Mouse (Mus musculus) brain, embryonic 14.5 days (tissue): ENCODE data around the gene Sox2. TPM values are rescaled to one million over a fixed set of nuclear protein-coding genes. Genes with fewer than 3 reads are reported as not detected.

Experiments
- DNase-seq: peaks from one replicate; pipeline ENCODE4 v3.0.0-alpha.2; 2011; ENCODE audit warnings: low read depth
- CTCF ChIP-seq: fragments of 200-500 bp; IDR thresholded peaks from 2 replicates; pipeline ENCODE4 v1.5.1; 2012; ENCODE audit warnings: inconsistent platforms, mild to moderate bottlenecking, moderate library complexity, borderline replicate concordance; ENCODE audit not compliant: insufficient read depth, insufficient read length; ENCODE audit errors: extremely low read depth
- POLR2A ChIP-seq: fragments of 200-500 bp; IDR thresholded peaks from 2 replicates; pipeline ENCODE4 v1.6.1; 2012; ENCODE audit warnings: mild to moderate bottlenecking, inconsistent platforms, borderline replicate concordance; ENCODE audit not compliant: poor library complexity, insufficient read depth, insufficient read length, severe bottlenecking; ENCODE audit errors: extremely low read depth
- polyA plus RNA-seq: library from polyadenylated mRNA; depleted of rRNA; stranded (reverse); fragments of >200 nt; gene quantifications from 2 replicates; pipeline ENCODE4 v1.2.3, GENCODE M21; 2012

The Sox2 gene
- polyA plus RNA-seq, 1 experiment, result 101 TPM

DNA sequence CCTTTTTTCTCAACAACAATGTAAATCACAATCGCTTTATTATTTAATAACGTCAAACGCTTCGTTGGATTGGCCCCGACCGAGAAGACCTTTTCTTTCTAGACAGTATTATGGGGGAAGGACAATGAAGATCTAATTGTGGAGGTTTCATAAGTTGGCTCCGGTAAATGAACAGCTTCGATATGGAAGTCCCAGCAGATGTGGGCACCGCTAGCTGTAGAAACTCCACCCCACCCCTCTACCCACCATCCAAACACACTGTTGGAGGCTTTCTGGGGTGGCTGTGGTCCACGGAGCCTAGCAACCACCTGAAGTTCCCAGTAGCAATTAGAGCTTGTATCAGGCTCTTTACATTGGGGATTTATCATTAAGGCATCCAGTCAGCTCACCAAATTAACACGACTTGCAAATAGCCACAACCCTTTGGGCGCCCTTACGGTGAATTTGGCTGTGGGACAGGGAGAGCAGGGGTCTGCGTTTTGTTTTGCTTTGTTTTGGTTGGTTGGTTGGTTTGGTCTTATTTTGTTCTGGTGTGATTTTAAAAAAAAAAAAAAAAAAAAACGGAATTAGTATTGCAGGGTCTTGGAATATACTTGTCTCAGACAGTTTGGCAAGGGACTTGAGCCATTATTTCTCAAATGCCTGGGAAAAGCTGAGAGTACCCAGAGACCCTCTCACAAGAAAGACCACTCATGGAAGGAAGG is 12.0 kb downstream of the Sox2 start:
- DNase-seq, result peak; percentile 96

DNA sequence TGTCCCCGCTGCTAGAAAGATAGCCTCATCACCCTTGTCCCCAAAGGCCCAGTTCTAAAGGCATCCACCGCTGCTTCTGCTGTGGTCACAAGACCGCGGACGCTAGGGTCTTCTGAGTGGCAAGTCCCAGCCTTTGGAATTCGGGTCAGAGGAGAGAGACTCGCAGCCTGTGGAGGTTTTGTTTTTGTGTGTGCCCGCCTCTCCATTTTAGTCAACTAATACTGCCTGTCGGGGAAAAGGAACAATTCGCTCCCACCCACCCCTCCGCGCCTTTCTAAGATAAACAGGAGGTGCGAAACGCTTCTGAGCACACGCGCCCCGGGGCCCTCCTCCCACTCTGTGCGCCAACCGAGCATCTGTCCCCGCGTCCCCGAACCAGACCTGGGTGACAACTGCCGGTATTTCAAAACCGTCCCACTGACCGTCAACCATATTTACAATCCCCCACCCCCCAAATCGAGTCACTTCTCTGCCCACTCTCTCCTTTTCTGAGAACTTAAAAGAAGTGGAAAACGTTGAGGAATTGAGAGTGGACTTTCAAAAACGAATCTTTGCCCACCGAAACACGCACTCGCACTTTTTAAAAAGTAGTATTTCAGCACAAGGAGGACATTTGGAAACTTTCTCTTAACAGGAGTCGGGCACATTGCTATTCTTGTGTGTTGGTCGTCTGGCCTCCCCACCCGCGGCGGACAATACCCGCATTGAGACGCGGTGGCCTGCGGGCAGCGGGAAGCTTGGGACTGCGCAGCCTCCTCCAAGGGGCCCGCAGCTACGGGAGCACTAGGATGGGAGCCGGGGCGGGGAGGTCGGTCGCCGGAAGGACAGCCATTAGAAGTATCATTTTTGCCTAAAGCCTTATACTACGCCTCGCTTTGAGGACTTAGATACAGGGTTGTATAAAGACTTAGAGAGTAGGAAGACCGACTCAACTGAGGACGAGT is 12.8 kb downstream of the Sox2 start:
- TF ChIP-seq CTCF, result no peak
- no peak for TF ChIP-seq POLR2A
- peak; percentile 92 for DNase-seq

More for the DNA sequence above, 12.0 kb downstream of the Sox2 start:
- TF ChIP-seq CTCF, result no peak
- TF ChIP-seq POLR2A, result no peak

GRCm38 (mm10) chr3:34663701-34664635 is 13.8 kb downstream of the Sox2 start:
- TF ChIP-seq CTCF (no peak), POLR2A (0 out of 2 replicates have a peak, but pooled peaks have one; percentile 4)
- DNase-seq, result peak; percentile 95

GRCm38 (mm10) chr3:34664636-34665531 is 14.7 kb downstream of the Sox2 start:
- TF ChIP-seq POLR2A (0 out of 2 replicates have a peak, but pooled peaks have one; percentile 0), CTCF (no peak)
- DNase-seq, result peak; percentile 85

GRCm38 (mm10) chr3:34665751-34666665 is 15.8 kb downstream of the Sox2 start:
- peak; percentile 87 for DNase-seq
- TF ChIP-seq POLR2A (no peak), CTCF (peak; percentile 23; the same call in 1 of the 2 replicates)

GRCm38 (mm10) chr3:34667180-34667579 is 17.0 kb downstream of the Sox2 start:
- DNase-seq, result peak; percentile 56
- TF ChIP-seq CTCF (no peak), POLR2A (no peak)

DNA sequence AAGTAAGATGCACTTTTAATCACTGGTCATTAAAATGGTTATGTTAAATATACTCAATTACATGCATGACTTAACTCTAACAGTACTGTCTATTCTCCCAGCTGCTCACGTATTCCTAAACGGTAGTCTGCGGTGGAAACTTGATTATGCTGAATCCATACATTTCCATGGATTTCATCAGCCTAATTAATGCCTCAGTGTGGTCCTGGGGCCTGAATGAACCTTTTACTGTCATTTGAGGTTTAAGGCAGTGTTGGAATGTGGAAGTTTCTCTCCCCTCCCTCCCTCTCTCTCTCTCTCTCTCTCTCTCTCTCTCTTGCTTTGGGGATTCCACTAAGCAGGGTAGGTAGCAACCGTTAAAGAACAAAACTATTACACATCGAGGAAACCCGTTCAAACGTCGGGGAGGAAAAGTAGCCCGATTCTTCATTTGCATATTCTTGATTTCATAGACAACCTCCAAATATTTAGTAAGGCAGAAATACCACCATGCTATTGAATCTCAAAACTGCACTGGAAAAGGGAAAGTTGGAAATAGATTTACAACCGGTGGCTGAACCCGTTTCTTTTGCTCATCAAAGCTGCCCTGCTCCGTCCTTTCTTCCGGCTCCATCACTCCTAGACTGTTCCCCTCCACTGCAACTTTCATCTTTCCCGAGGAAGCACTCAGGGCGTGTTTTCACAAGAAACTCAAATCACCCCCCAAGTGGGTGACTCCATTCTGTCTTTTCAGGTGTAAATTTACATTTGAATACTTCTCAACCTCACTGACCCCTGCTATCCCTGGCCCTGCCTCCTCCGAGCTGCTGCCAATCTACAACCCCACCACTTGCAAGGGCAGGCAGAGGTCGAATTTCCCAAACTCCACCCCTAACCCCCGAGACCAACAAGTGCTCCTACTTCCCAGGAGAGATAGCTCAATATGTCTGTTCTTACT is 17.9 kb downstream of the Sox2 start:
- DNase-seq, result peak; percentile 91
- TF ChIP-seq CTCF (no peak), POLR2A (no peak)

DNA sequence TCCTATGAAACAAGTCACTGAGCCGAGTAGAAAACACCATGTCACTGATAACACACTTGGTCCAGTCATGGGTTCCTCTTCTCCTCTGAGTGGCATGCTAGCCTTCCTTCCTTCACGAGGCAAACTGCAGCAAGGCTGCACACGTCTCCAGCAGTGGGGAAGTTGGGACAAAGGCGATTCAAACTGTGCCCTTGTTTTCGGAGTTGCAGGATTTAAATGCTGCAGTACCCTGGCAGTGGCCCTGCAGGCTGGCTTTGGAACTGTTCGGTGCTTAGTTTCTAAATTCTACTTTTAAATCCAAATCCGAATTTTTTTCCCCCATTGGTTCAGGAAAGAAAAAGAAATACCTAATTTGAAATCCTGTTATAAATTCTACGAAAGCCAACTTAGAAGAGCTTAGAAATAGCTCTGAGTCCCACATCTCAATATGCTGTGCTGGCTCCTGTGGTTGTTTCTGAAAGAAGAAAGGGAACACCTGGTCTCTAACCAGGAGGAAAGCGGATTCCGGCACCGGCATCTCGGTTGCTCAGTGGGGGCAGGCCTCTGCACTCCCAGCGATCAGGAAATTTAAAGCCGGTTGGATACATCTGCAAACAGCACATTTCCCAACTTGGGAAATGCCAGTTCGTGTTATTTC is 20.9 kb downstream of the Sox2 start:
- TF ChIP-seq CTCF (peak; percentile 49; the same call in 1 of the 2 replicates), POLR2A (no peak)
- DNase-seq, result peak; percentile 85
